Mouse (Mus musculus) embryonic facial prominence, embryonic 11.5 days (tissue): ENCODE data around the gene Pum2. TPM values are rescaled to one million over a fixed set of nuclear protein-coding genes. Genes with fewer than 3 reads are reported as not detected.

Experiments
- ATAC-seq: fragments of 200-750 bp; cut with Nextera tagmentation; replicated peaks from 2 replicates; pipeline ENCODE4 v1.8.0; 2017; ENCODE audit warnings: low read depth; ENCODE audit not compliant: insufficient number of reproducible peaks, low FRiP score, low TSS enrichment
- DNase-seq: peaks from one replicate; pipeline ENCODE4 v3.0.0-alpha.2; 2015; ENCODE audit warnings: low spot score
- H3K27ac ChIP-seq: fragments of 300-500 bp; sonication (generic); replicated peaks from 2 replicates; pipeline ENCODE4 v1.5.1; 2014; ENCODE audit warnings: mild to moderate bottlenecking, low read depth, low read length, control low read depth
- H3K27me3 ChIP-seq: fragments of 300-500 bp; sonication (generic); 2 replicates; pipeline ENCODE4 v1.6.1; 2014; ENCODE audit warnings: mild to moderate bottlenecking, low read length, moderate library complexity, mixed read lengths; ENCODE audit not compliant: control insufficient read depth, insufficient read depth
- H3K36me3 ChIP-seq: fragments of 300-500 bp; sonication (generic); replicated peaks from 2 replicates; pipeline ENCODE4 v1.6.1; 2014; ENCODE audit warnings: low read depth, mild to moderate bottlenecking, low read length, moderate library complexity, mixed read lengths; ENCODE audit not compliant: control insufficient read depth, insufficient read depth
- H3K4me1 ChIP-seq: fragments of 300-500 bp; sonication (generic); 2 replicates; pipeline ENCODE4 v1.6.1; 2014; ENCODE audit warnings: low read length, mixed read lengths; ENCODE audit not compliant: control insufficient read depth, insufficient read depth
- H3K4me2 ChIP-seq: fragments of 300-500 bp; sonication (generic); 2 replicates; pipeline ENCODE4 v1.6.1; 2014; ENCODE audit warnings: low read depth, mild to moderate bottlenecking, control low read depth, low read length, moderate library complexity
- H3K4me3 ChIP-seq: fragments of 300-500 bp; sonication (generic); 2 replicates; pipeline ENCODE4 v1.5.1; 2014; ENCODE audit warnings: low read depth, low read length, control low read depth
- H3K9ac ChIP-seq: fragments of 300-500 bp; sonication (generic); replicated peaks from 2 replicates; pipeline ENCODE4 v1.6.1; 2014; ENCODE audit warnings: mild to moderate bottlenecking, control low read depth, low read length
- H3K9me3 ChIP-seq: fragments of 300-500 bp; sonication (generic); replicated peaks from 2 replicates; pipeline ENCODE4 v1.6.1; 2016; ENCODE audit warnings: mild to moderate bottlenecking, low read length, inconsistent platforms, mixed read lengths; ENCODE audit not compliant: control insufficient read depth
- WGBS: fragments of 180-500 bp; shearing (Covaris S2); extraction: QIAGEN DNeasy Blood & Tissue Kit; methylation state at CpG from one replicate; pipeline ENCODE4 v1.1.7; 2014; 5-methylcytosine and 5-hydroxymethylcytosine counted together
- polyA plus RNA-seq: library from polyadenylated mRNA; unstranded; fragments of >200 nt; fragmentation: Nextera tagmentation; extraction: Ambion mirVana; gene quantifications from 2 replicates; pipeline ENCODE4 v1.2.1, GENCODE M21; 2014

Pum2 gene
- polyA plus RNA-seq, 1 experiment from 2014 or later: 79.7 TPM

DNA sequence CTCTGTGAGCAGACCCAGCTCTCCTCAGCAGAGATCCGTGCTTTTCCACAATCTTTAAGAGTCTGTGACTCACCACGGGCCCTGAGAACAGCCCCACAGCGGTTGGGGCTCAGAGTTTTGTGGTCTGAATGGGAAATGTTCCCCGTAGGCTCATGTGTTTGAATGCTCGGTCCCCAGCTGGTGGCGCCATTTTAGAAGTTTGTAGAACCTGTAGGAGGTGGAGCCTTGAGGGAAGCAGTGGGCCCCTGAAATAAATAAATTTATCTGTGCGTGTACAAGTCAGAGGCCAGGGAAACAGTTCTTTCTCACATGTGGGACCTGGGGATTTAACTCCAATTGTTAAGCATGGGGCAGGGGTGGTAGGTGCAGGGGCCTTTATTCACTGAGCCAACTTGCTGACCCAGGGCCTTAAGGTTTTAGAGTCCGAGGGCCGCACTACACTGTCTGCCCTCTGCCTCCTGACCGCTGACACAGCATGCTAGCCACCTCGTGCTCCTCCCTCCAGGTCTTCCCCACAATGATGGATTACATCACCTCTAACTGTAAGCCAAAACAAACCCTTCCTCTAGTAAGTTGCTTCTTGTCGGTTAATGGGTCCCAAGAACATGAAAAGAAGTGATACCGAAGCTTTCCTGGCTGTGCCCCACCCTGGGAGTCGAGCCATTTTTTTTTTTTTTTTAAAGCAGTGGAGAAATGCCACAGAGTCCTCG lies 90.4 kb downstream of the Pum2 start:
- Histone ChIP-seq H3K9me3 (no peaks in the 10 kb centered on the region), H3K9ac (no peak overlapping the region), H3K27me3 (no peaks in the 10 kb centered on the region), H3K27ac (no peak overlapping the region), H3K4me1 (no peaks in the 10 kb centered on the region; the same call in 1 of the 2 replicates), H3K36me3 (no peaks in the 10 kb centered on the region), H3K4me2 (no peak overlapping the region), H3K4me3 (no peak overlapping the region)
- ATAC-seq: no peak
- no peak for DNase-seq
- WGBS: 85% methylated on average over 15 of the region's 15 CpGs

DNA sequence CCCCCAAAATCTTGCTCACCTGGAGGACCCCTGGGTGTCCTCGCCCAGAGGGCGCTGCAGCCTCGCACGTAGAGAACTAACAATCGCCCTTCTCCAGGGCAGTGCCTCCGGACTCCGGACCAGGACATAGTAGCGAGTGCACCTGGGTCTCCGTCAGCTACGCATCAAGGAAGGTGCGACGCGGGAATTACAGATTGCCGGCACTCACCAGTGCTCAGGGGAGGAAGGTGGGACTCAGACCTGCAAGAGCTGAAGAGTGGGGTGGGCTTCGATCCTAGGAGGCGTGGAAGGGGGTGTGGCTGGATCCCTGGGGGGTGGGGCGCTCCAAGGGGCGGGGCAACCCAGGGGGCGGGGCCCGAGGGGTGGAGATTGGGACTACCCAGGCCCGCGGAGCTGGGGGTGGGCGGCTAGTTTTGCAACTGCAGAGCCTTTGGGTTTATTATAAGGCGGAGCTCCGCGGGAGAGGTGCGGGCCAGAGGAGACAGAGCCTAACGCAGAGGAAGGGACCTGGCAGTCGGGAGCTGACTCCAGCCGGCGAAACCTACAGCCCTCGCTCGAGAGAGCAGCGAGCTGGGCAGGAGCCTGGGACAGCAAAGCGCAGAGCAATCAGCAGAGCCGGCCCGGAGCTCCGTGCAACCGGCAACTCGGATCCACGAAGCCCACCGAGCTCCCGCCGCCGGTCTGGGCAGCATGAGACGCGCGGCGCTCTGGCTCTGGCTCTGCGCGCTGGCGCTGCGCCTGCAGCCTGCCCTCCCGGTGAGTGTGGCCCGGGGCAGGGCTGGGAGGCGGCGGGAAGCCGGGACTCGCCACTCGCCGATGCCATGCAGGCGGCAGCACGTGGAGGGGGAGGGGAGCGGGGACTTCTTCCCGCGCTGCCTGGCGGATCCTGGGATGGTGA lies 97.3 kb downstream of the Pum2 start, which contains the start of gene Sdc1:
Sdc1 (plus strand) TSS at position 378 of the 898 bp plus-strand sequence.
- Histone ChIP-seq H3K9ac (peak within 1 kb of the TSS; percentile 97), H3K36me3 (no peaks in the 10 kb centered on the region), H3K27ac (peak within 1 kb of the TSS; percentile 88), H3K27me3 (no peaks in the 10 kb centered on the region), H3K9me3 (no peaks in the 10 kb centered on the region), H3K4me1 (peaks cover 5% of the 10 kb centered on the region), H3K4me2 (peak within 1 kb of the TSS; percentile 86), H3K4me3 (peak within 1 kb of the TSS; percentile 86)
- ATAC-seq (peak; percentile 92), DNase-seq (peak; percentile 93)
- under 1% methylated on average over 64 of the region's 67 CpGs for WGBS

DNA sequence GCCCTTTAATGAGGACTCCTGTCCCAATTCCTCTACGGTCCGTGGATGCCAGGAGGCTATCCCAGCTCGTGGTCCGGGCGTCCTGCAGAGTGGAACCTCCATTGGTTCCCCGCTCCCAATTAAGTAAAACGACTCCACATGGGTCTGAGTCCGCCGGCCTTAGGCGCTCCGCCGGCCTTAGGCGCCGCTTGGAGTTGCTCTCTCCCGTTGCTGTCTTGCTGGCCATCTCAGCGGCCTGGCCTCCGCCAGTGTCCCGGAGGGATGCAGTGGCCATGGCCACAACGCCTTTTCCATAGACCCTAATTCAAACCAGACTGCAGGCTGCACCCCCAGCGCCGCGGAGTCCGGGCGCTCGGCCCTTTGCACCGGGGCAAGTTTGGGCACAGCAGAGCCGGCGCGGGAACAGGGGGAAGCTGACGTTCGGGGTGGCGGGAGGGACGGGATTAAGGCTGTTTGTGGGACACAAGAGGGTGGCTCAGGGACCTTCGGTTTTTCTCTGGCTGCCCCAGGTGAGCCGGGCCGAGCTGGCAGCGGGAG lies 98.0 kb downstream of the Pum2 start:
- peak overlapping the region; percentile 88 for H3K27ac ChIP-seq
- H3K4me1 ChIP-seq: peaks cover 5% of the 10 kb centered on the region
- H3K4me3 ChIP-seq: peak overlapping the region; percentile 86
- no peaks in the 10 kb centered on the region for H3K9me3 ChIP-seq
- H3K27me3 ChIP-seq: no peaks in the 10 kb centered on the region
- no peaks in the 10 kb centered on the region for H3K36me3 ChIP-seq
- H3K4me2 ChIP-seq: peak overlapping the region; percentile 86
- DNase-seq (peak; percentile 70), ATAC-seq (peak; percentile 8)
- H3K9ac ChIP-seq: peak overlapping the region; percentile 97
- WGBS: under 1% methylated on average over 37 of the region's 37 CpGs

DNA sequence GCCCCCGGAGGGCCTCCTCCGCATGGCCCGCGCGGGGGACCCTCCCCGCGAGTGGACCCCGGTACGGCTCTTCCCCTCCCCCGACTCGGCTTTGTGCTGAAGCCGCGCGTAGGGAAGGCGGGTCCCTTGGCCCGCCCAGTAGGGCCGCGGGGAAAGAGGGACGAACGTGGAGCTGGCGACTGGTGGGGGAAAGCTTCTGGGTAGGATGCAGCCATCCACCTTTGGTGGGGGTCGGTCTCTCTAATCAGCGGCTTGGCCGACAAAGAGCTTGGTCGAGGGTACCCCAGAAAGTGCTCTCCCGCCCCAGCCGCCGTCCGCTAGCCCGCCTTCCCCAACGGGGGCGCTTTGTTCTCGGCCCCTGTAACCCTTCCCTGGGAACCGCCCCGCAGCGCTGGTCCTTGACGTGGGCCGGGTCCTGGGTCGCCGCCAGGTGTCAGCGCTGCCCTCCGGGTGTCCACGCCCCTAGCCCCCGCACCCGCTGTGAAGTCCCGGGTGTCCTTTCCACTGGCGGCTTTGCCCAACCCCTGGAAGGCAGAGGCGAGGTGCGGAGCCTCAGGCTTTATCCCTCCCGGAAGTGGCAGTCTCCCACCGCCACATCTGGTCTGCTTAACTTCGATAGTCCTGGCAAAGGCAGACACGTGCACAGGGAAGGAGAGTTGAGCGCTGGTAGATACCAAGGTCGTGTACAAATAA lies 98.7 kb downstream of the Pum2 start:
- Histone ChIP-seq H3K9ac (peak overlapping the region; percentile 97), H3K4me1 (peaks cover 5% of the 10 kb centered on the region), H3K27ac (peak overlapping the region; percentile 88), H3K27me3 (no peaks in the 10 kb centered on the region), H3K4me3 (peak overlapping the region; percentile 86), H3K36me3 (no peaks in the 10 kb centered on the region), H3K4me2 (peak overlapping the region; percentile 86), H3K9me3 (no peaks in the 10 kb centered on the region)
- peak; percentile 29 for ATAC-seq
- WGBS: under 1% methylated on average over 43 of the region's 55 CpGs
- peak; percentile 79 for DNase-seq

DNA sequence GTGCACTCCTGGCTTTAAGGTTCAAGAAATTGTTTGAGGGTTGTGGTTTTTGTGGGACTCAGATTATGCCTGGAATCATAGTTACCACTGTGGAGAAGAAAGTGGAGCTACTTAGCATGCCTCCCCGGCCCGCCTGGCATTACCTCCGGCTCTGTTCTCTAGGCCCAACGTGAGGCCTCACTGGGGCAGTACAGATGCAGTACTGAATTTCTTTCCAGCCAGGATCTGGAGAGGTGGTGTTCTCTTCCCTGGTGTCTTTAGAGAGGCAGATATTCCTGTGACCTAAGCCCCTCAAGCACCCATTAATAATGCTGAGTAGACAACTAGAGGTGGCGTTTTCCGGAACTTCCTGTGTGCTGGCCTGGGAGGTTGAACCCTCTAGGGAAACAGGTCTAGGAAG lies 99.4 kb downstream of the Pum2 start:
- H3K4me2 ChIP-seq: peak overlapping the region; percentile 86
- no peak overlapping the region for H3K27ac ChIP-seq
- H3K27me3 ChIP-seq: no peaks in the 10 kb centered on the region
- H3K4me3 ChIP-seq: peak overlapping the region; percentile 86
- WGBS: 18% methylated on average over 6 of the region's 6 CpGs
- H3K4me1 ChIP-seq: peaks cover 5% of the 10 kb centered on the region
- DNase-seq (peak; percentile 9), ATAC-seq (no peak)
- no peaks in the 10 kb centered on the region for H3K36me3 ChIP-seq
- peak overlapping the region; percentile 97 for H3K9ac ChIP-seq
- H3K9me3 ChIP-seq: no peaks in the 10 kb centered on the region

DNA sequence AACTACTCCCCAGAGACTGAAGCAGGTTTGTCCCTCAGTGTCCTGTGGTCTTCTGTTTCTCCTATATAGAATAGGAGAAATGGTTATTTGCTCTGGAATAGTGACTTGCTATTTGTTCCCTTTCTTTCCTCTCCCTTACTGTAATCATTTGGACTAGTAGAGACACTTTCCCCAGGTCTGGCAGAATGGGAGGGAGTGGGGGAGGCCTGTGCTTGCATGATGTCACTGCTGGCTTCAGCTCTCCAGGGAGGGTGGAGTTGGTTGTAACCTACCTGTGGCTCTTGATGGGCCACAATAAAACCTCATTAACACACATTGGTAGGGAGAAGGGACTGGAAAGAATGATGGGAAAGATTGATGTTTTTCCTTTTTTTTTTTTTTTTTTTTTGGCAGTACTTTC lies 100.2 kb downstream of the Pum2 start:
- no peak overlapping the region for H3K9ac ChIP-seq
- H3K9me3 ChIP-seq: no peaks in the 10 kb centered on the region
- H3K27ac ChIP-seq: no peak overlapping the region
- peak overlapping the region; percentile 86 for H3K4me2 ChIP-seq
- DNase-seq: no peak
- peak overlapping the region; percentile 86 for H3K4me3 ChIP-seq
- ATAC-seq: no peak
- no peaks in the 10 kb centered on the region for H3K36me3 ChIP-seq
- no peaks in the 10 kb centered on the region for H3K27me3 ChIP-seq
- H3K4me1 ChIP-seq: peaks cover 5% of the 10 kb centered on the region

DNA sequence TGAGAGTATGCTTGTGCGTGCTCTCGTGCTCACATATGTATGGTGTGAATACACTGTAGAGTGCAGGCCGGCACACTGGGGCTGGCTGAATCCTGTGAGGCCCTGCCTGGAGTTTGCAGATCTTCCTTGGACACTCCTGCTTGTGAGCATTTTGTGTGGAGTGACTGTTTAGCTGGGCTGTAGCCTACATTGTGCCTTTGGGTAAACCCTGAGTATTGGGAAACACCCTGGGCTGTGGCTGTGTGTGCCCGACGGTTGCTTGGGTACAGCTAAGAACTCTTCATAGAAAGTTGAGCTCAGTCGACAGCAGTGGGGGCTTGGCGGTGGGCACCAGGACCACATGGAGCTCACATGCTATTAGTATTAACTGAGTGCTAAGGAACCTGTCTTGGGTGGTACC lies 102.3 kb downstream of the Pum2 start:
- H3K27ac ChIP-seq: no peak overlapping the region
- ATAC-seq (no peak), DNase-seq (no peak)
- no peaks in the 10 kb centered on the region for H3K9me3 ChIP-seq
- no peak overlapping the region for H3K4me3 ChIP-seq
- no peaks in the 10 kb centered on the region for H3K36me3 ChIP-seq
- 88% methylated on average over 7 of the region's 7 CpGs for WGBS
- peaks cover 5% of the 10 kb centered on the region for H3K4me1 ChIP-seq
- no peak overlapping the region for H3K4me2 ChIP-seq
- H3K9ac ChIP-seq: no peak overlapping the region
- H3K27me3 ChIP-seq: no peaks in the 10 kb centered on the region
